Mouse (Mus musculus) heart, postnatal 0 days (tissue): ENCODE results near the gene Top1.

ENCODE experiments used
- CTCF ChIP-seq: IDR thresholded peaks from 2 replicates; pipeline ENCODE4 v1.5.1; 2016; ENCODE audit warnings: antibody characterized with exemption, control low read depth, low read depth
- EP300 ChIP-seq: IDR thresholded peaks from 2 replicates; pipeline ENCODE4 v1.6.1; 2016; ENCODE audit warnings: antibody characterized with exemption, low read depth

- TF ChIP-seq CTCF (no peak), EP300 (no peak)
Measured at GRCm38 (mm10) chr2:160728972-160729371, 83.3 kb downstream of the Top1 start.
